Mouse (Mus musculus) layer of hippocampus, adult 18-20 months (tissue): ENCODE measurements at regions not wholly inside any gene's neighbourhood (a gene's known extent, or its start where the extent isn't known, plus 50 kb on each side); places are given as distances from the start of the nearest gene placed in this dataset.
A peak's percentile ranks its signal among the peaks of the same experiment; 100 is the strongest.

Experiments used
- DNase-seq, 2 experiments: peaks; one replicate each; pipeline ENCODE4 v3.0.0; 2022; ENCODE audit warnings: low spot score in 2 of 2

DNA sequence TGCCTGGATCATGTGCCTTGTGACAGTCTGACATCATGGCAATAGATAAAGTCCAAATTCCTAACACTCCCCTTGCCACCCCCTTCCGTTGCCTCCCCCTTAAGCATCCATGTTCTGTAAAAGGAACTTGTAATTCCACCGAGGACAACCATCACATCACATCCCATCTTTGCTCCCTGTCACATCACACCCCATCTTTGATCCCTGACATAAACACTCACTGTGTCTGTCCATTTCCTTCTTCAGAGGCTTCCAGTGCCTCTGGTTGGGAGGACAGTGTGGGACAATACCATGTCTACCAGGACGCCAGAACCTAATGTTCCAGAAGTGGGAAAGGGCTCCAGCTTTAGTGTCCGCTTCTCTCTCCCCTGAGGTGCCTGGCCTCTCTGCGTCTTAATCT lies 223.6 kb downstream of the Tex36 start:
- DNase-seq: no peak

GRCm38 (mm10) chr7:133376833-133377484 lies 225.0 kb downstream of the Tex36 start:
- no peak for DNase-seq

DNA sequence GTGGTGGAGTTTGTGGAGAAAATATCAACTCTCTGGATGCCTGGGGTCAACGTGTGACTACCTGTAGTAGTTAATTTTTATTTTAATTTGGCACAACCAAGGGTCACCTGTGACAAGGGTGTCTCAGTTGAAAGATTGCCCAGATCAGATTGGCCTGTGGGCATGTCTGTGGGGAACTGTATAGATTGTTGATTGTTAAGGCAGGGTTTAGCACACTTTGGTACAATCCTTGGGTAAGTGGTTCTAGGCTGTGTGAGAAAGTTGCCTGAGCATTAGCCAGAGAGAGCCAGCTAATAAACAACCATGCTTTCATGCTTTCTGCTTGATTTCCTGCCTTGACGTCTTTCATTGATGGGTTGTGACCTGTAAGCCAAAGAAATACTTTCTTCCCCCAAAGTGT lies 229.3 kb downstream of the Tex36 start:
- DNase-seq: no peak

GRCm38 (mm10) chr7:133370542-133370941 lies 231.4 kb downstream of the Tex36 start:
- DNase-seq: no peak

GRCm38 (mm10) chr7:133364601-133365000 lies 237.4 kb downstream of the Tex36 start:
- no peak for DNase-seq

- no peak for DNase-seq
These were observed 204.6 kb upstream of the Ctbp2 start for GRCm38 (mm10) chr7:133328717-133329116.

DNA sequence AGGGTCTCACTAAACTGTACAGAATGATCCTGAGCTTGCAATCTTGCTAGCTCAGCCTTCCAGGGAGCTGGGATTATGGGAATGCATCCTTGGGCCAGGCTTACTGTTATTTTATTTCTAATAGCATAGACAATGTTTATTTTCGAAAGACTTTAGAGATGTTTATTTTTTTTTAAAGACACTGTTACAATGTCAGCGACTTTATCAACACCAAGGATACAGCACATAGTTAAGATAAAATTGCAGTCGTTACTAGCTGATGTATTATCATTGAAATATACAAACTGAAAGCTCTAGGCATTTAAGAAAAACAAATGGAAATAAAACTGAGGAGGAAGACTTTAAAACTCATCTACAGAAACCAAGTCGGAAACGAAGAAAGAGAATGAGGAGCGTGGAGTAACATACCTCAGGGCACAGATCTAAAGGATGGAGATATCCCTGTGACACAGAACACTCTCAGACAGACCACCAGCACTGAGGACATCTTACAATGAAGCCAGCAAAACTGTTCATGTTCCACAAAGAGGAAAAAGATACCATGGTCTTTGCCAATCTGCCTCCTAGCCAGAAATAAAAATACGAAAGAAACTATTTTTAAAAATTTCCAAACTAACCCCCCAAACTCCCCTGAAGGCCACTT lies 201.5 kb upstream of the Ctbp2 start:
- DNase-seq: no peak

DNA sequence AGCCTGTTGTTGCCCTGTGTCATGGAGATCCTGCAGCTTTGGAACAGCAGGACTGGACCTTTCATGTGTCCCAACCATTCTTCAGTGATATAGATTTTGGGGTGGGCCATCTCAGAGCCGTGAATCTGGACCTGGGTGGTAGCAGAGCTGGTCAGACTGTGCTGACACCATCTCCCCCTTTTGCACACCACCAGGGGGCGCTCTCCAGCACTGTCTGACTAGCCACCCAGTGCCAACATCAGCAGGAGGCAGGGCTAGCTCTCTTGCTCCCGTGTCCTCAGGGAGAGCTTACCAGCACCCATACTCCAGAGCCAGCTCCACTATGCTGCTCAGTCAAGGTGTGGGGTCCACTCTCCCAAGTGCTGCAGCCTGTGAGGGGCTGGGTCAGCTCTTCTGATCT lies 199.8 kb upstream of the Ctbp2 start:
- no peak for DNase-seq

- no peak for DNase-seq
These were observed 193.4 kb upstream of the Ctbp2 start for GRCm38 (mm10) chr7:133317511-133317910.

- DNase-seq: no peak
These were observed 192.7 kb upstream of the Ctbp2 start for GRCm38 (mm10) chr7:133316701-133317475.

DNA sequence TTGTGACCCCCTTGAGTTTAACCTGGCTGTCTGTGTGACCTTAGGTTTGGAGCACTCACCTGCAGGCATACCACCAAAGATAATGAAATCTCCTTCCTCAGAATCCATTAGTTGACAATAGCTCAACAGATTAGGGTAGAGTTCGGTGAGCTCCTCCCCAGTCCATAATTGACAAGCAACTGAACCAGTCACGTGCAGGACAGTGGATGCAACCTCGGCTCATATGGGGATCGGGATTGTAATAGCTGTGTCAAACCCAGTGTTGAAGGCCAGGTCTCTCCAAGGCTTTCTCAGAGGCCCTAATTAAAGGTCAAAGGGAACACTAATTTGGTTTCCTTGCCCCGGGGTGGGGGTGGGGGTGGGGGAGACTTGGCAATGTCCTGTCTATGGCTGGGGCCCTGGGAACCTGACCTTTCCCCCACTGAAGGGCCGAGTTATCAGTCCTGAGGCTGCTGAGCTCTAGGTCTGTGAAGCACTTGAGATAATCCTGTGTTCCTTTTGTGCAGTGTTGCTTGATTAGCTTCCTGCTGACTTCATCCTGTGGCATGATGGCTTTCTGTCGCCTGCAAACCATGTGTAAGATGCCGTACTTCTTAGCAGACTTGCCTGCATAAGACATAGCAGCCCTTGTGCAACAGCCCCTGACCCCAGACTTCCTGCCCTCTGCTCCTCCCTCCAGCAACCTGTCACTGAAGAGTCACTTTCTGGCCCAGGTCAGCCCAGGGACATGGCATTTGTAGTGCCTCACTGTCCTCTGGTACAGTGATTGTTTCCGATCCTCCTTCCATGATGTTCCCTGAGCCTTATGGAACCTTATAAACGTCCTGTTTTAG lies 191.3 kb upstream of the Ctbp2 start:
- DNase-seq: no peak

DNA sequence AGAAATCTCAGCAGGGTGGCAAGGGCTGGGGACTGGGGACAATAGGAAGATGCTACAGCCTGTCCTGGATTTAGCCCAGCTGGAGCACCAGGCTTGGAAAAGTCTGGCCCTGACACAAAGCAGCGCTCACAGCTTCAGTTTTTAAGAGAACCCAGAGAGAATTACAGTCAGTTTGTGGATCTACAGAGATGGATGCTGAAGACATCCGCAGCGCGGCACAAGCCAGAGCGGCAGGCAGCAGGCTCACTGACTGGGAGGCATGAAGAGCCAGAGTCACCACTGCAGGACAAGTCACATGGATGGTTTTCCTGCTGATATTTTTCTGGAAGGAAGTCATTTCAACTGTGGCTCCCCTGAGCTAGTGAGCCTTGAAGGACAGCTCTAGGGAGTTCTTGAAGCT lies 189.0 kb upstream of the Ctbp2 start:
- peak in 1 of 2 experiments; percentile 2 for DNase-seq

DNA sequence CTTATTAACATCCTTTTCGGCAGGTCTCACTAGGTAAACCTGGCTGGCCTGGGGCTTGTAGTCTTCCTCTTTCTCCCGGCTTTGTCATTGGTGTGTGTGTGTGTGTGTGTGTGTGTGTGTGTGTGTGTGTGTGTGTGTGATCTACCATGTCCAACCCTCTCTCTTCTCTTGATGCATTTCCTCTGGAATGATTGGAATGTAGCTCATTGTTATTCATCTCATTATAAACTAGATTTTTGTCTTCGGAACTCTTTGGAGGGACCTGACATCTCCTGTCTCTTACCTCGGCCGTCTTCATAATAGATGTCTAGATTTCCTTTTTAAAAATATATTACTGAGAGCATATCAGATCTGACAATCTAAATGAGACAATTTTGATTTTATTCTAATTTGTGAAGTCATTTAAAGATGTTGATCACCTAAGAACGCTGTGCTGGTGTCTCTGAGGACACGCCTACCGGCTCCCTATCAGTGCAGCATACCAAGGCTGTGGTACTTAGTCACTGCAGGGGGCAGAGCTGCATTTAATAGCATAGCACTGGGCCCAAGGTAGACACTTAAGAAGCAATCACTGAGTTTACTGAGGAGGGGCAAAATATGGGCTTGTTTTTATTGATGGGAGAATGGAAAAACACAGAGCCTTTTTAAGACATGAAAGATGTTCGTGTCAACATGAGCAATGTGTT lies 187.1 kb upstream of the Ctbp2 start:
- DNase-seq: no peak

DNA sequence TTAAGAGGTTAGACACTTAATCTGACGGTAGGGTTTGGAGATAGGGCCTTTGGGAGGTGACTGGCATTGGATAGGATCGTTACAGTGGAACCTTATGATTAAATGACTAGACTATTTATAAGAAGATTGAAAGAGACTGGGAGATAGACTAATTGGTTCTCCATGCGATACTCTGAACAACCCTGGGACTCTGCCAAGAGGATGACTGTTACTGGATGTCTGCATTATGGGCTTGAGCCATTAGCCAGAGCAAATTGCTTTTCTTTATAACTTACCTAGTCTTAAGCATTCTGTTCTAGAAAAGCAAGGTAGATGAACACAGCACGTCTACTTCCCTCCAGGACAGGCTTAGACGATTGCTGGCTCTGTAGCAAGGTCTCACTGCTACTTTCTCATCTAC lies 180.3 kb upstream of the Ctbp2 start:
- no peak for DNase-seq

GRCm38 (mm10) chr7:133290471-133290870 lies 166.3 kb upstream of the Ctbp2 start:
- DNase-seq: no peak

GRCm38 (mm10) chr7:133288236-133288635 lies 164.1 kb upstream of the Ctbp2 start:
- DNase-seq: peak in 1 of 2 experiments; percentile 3

GRCm38 (mm10) chr7:133286836-133287235 lies 162.7 kb upstream of the Ctbp2 start:
- DNase-seq: no peak

DNA sequence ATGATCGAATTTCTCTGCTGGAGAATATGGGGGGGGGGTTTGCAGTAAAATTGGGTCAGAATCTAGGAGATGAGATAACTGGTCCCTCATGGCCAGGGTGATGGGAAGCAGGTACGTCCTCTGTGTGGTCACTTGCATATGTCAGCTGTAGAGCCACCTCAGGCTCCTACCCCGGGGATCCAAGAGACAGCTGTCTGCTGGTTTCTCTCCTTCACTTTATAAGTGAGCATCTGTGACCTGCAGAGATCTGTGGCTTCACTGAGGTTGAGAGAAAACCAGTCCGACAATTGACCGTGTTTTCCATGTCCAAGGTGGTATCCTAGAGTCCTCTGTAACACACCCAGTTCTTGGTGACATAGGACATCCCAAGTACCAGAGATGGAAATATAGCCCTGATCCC lies 162.1 kb upstream of the Ctbp2 start:
- DNase-seq: no peak

- peak in 1 of 2 experiments; percentile 30 for DNase-seq
These were observed 138.0 kb upstream of the Ctbp2 start for GRCm38 (mm10) chr7:133262161-133262560.

DNA sequence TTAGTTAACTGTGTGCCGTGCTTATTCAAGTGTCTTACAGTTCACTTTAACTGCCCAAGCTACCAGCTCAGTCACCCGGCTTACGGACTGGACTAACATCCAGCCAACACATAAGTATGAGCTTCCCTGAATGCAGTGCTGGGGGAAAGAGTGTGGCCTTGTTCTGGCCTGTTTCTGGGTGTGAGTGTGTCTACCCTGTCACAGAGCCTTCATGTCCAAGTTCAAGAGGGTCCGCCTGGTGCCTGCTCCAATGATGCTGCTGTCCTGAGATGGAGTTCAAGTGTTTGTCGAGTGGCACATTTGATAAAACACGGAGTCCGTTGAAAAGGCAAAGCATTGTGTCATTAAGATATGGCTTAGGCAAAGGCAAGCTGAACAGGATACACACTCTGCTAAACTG lies 135.0 kb upstream of the Ctbp2 start:
- no peak for DNase-seq

DNA sequence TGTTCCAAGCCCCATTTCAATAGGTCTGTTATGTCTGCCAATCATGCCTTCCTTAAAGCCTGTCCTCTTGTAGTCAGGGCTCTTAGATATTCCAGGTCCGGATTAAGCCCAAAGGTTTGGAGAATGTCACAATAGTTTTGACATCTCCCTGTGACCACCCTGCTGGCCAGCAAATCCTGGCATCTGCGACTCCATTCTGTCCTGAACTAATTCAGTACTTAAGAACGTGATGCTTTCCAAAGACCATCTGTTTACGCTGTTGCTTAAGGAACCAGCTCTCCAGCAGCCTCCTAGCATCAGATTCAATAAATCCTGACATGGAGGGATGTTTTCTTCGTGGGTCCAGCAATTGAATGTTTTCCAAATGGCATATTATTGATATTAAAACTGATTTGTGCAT lies 132.7 kb upstream of the Ctbp2 start:
- peak in 1 of 2 experiments; percentile 16 for DNase-seq
